Mouse (Mus musculus): Measurements from ENCODE around the gene Nepro. TPM values are rescaled to one million over a fixed set of nuclear protein-coding genes. Genes with fewer than 3 reads are reported as not detected.

Gene Nepro
- polyA plus RNA-seq, 1 experiment from 2014 or later: 4.5 TPM

DNA sequence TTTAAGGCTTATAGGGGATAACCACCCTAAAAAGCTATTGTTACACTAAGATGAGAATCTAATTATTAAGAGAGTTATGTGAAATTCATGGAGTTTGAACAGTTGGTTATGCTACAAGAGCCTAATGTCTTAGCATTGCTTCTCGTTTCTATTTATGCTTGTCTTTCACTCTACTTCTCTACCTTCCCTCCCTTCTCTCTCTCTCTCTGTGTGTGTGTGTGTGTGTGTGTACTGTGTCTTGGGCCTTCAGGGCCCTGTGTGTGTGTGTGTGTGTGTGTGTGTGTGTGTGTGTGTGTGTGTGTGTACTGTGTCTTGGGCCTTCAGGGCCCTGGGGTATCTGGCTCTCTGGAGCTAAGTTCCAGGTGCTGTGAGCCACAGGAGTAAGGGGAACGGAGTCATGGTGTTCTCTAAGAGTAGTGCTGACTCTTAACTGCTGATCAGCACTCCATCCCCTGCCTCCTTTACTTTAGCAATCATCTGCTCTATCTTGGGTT is 6.9 kb upstream of the Nepro start:
- peak; percentile 72 for ATAC-seq (replicated peaks)
- H3K27me3 ChIP-seq: no peaks in the 10 kb centered on the region
- H3K4me1 ChIP-seq: peaks cover 6% of the 10 kb centered on the region; the same call in 1 of the 2 replicates
- no peak overlapping the region for H3K9ac ChIP-seq (replicated peaks)
- no peak overlapping the region for H3K4me3 ChIP-seq
- H3K9me3 ChIP-seq: no peaks in the 10 kb centered on the region
- 0 out of 2 replicates have a peak, but pooled peaks cover 3% of the 10 kb centered on the region for H3K36me3 ChIP-seq
- no peak overlapping the region for H3K27ac ChIP-seq (replicated peaks)
- 77% methylated on average over 2 of the region's 2 CpGs for WGBS
- no peak overlapping the region for H3K4me2 ChIP-seq (replicated peaks)

DNA sequence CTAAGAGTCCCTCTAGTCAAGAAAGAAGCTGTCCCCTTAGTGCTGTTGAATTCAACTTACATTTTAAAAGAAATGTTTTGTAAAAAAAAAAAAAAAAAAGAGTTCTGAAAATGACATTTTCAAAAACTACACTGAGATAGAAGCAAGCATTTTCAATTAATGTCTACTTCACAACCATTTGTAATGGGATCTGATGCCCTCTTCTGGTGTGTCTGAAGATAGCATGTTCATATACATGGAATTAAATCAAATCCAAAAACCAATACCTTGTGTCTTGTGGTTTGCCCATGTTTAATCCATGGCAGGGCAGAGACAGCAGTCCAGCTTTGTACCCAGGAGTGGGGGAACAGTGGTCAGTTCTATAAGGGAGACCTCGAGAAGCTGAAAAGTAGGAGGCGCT is 6.3 kb upstream of the Nepro start:
- no peak overlapping the region for H3K27ac ChIP-seq (replicated peaks)
- H3K27me3 ChIP-seq: no peaks in the 10 kb centered on the region
- no peak overlapping the region for H3K4me3 ChIP-seq
- H3K4me2 ChIP-seq (replicated peaks): no peak overlapping the region
- H3K36me3 ChIP-seq: 0 out of 2 replicates have a peak, but pooled peaks cover 3% of the 10 kb centered on the region
- peaks cover 9% of the 10 kb centered on the region; the same call in 1 of the 2 replicates for H3K4me1 ChIP-seq
- 0 out of 2 replicates have a peak, but pooled peaks have one; percentile 24 for ATAC-seq (replicated peaks)
- 70% methylated on average over 2 of the region's 2 CpGs for WGBS
- H3K9me3 ChIP-seq: no peaks in the 10 kb centered on the region
- H3K9ac ChIP-seq (replicated peaks): no peak overlapping the region

DNA sequence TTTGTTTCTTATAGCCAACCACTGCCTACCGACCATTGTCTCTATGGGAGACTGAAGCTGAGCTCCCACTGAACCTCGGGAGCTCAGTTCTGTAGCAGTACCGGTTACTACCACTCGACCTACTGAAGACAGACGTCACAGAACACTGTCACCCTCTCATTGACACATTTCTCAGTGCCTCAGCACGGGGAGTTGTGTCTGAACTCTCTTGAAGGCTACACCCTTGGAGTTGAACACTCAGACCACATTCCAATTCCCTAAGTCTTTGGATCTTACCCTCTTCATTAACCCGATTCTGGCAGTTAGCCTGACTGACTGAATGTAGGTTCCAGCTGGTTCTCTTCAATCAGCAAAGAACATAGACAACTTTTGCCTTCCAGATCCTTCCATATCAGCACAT is 4.8 kb upstream of the Nepro start:
- Histone ChIP-seq H3K4me1 (peaks cover 18% of the 10 kb centered on the region), H3K27ac (replicated peaks) (no peak overlapping the region), H3K36me3 (0 out of 2 replicates have a peak, but pooled peaks cover 3% of the 10 kb centered on the region), H3K9me3 (no peaks in the 10 kb centered on the region), H3K4me3 (no peak overlapping the region), H3K9ac (replicated peaks) (no peak overlapping the region), H3K27me3 (no peaks in the 10 kb centered on the region), H3K4me2 (replicated peaks) (no peak overlapping the region)
- no peak for ATAC-seq (replicated peaks)
- WGBS: 73% methylated on average over 7 of the region's 7 CpGs

DNA sequence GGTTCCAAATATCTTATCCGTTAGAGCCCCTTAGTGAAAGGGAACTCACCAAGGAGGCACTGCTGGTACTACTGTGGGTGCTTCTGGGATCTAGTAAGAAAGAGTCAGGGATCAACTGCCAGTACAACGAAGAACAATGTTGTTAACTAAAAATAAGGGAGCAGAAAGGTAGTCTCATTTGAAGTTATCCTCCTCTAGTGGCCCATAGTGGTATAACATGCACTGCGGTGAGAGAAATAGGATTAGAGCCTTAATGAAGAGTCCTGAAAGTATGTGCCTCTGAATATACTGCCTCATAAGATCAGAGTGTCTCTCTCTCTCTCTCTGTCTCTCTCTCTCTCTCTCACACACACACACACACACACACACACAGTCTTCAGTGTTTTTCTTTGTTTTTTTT is 3.6 kb upstream of the Nepro start:
- Histone ChIP-seq H3K36me3 (0 out of 2 replicates have a peak, but pooled peaks cover 3% of the 10 kb centered on the region), H3K27ac (replicated peaks) (no peak overlapping the region), H3K9ac (replicated peaks) (no peak overlapping the region), H3K4me1 (peaks cover 25% of the 10 kb centered on the region), H3K27me3 (no peaks in the 10 kb centered on the region), H3K4me2 (replicated peaks) (no peak overlapping the region), H3K4me3 (no peak overlapping the region), H3K9me3 (no peaks in the 10 kb centered on the region)
- 65% methylated on average over 3 of the region's 3 CpGs for WGBS
- ATAC-seq (replicated peaks): no peak

DNA sequence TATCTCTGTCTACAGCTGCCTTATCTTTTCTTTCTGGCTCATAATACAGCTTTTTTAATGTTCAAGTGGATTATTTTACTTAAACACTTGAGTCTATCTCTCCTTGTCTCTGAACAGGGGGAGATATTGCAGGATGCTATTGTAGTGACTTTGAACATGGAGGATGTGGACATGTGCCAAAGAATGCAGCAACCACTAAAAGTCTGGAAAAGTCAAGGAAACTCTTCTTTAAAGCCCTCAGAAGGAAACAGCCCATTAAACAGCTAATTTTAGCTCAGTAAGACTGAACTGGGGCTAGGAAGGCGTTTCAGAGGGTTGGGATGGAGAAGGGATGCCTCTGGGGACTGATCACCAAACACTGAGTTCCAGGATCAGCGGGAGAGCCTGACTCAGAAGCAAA is 1.4 kb upstream of the Nepro start:
- H3K27ac ChIP-seq (replicated peaks): no peak overlapping the region
- peaks cover 27% of the 10 kb centered on the region for H3K4me1 ChIP-seq
- no peak overlapping the region for H3K9ac ChIP-seq (replicated peaks)
- no peak for ATAC-seq (replicated peaks)
- H3K9me3 ChIP-seq: no peaks in the 10 kb centered on the region
- WGBS: 93% methylated on average over 2 of the region's 2 CpGs
- no peak overlapping the region for H3K4me2 ChIP-seq (replicated peaks)
- no peak overlapping the region for H3K4me3 ChIP-seq
- 0 out of 2 replicates have a peak, but pooled peaks cover 5% of the 10 kb centered on the region for H3K36me3 ChIP-seq
- no peaks in the 10 kb centered on the region for H3K27me3 ChIP-seq

DNA sequence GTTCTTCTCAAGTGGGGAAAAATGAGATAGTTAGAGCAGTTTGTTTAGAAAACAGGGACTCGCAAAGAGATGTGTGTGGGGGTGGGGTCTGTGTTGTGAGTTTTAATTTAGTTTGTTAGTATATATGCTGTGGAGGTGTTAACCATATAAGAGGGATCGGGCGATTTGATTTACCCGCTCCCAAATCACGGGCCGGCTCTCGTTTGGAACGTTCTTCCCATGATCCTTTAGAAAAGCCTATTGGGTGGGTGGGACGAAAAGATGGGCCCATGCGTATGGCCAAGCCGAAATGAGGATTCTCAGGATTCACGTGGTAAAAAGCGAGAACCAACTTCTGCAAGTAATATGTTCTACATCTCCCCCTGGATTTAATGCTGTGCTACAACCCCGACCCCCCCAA is 746 bp downstream of the Nepro start:
- peak overlapping the region; percentile 87 for H3K9ac ChIP-seq (replicated peaks)
- no peaks in the 10 kb centered on the region for H3K9me3 ChIP-seq
- H3K4me2 ChIP-seq (replicated peaks): peak overlapping the region; percentile 64
- peaks cover 7% of the 10 kb centered on the region; the same call in 1 of the 2 replicates for H3K36me3 ChIP-seq
- H3K4me1 ChIP-seq: peaks cover 27% of the 10 kb centered on the region
- peak overlapping the region; percentile 77 for H3K4me3 ChIP-seq
- WGBS: under 1% methylated on average over 14 of the region's 14 CpGs
- H3K27ac ChIP-seq (replicated peaks): peak overlapping the region; percentile 91
- ATAC-seq (replicated peaks): peak; percentile 46
- no peaks in the 10 kb centered on the region for H3K27me3 ChIP-seq

DNA sequence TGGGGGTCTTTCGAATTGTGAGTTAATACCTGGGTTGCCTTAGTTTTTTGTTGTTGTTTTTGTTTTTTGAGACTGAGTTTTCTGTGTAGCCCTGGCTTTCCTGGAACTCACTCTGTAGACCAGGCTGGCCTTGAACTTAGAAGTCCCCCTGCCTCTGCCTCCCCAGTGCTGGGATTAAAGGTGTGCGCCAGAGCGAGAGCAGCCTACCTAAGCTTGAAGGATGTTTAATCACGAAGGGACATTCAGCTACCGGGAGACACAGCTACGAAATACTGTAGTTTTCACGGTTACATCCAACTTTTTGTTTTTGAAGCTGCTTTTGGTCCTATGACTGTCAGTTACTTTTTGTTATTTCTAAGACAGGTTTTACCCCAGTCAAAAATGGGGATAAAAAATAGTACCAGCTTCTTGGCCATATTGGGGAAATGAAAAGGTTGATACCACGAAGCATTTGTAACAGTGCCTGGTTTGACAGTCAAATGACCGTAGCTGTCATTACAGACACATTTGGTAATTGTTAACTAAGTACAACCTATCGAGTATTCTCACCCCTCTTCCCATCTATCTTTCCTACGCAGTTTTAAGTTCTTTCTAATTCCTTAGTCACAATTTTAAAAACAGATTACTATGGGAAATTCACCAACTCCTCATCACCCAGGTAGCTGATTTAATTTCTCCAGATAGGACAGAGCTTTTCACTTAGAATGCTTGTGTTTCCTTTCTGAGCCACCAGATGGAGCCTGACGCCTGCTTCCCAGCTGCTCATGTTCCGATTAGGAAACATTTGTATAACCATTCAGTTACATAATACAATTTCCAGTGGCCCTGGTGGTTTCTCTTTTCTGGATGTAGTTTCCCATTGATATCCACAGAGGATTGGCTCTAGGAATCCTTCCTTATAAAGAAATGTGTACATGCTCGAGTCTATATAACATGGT is 1.5 kb downstream of the Nepro start:
- H3K4me2 ChIP-seq (replicated peaks): peak overlapping the region; percentile 64
- WGBS: 46% methylated on average over 14 of the region's 14 CpGs
- H3K4me3 ChIP-seq: peak overlapping the region; percentile 77
- H3K9ac ChIP-seq (replicated peaks): peak overlapping the region; percentile 87; the same call in 1 of the 2 replicates
- H3K27ac ChIP-seq (replicated peaks): 0 out of 2 replicates have a peak overlapping the region, but pooled peaks have one; percentile 91
- H3K4me1 ChIP-seq: peaks cover 27% of the 10 kb centered on the region
- peaks cover 5% of the 10 kb centered on the region; the same call in 1 of the 2 replicates for H3K36me3 ChIP-seq
- no peaks in the 10 kb centered on the region for H3K27me3 ChIP-seq
- no peaks in the 10 kb centered on the region for H3K9me3 ChIP-seq
- ATAC-seq (replicated peaks): no peak

DNA sequence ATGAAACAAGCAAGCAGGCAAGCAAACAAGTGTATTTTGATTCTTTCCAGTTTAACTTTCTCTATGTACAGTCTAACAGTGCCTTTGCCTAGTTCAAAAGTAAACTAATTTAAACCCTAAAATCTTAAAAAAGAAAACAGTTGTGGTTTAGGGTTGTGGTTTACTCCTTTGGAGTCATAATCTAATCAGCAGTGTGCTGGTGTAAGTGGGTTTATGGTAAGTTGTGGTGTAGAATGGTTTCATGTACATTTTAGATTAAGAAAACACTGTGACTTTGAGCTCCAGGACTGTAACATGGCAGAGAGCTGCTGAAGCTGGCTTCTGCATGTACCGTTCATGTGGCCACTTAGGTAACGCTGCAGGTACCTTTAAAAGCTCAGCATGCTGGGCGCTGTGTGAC is 3.4 kb downstream of the Nepro start:
- WGBS: 100% methylated on average over 3 of the region's 3 CpGs
- H3K27ac ChIP-seq (replicated peaks): no peak overlapping the region
- peaks cover 18% of the 10 kb centered on the region for H3K36me3 ChIP-seq
- no peaks in the 10 kb centered on the region for H3K9me3 ChIP-seq
- no peak overlapping the region for H3K9ac ChIP-seq (replicated peaks)
- H3K4me1 ChIP-seq: peaks cover 27% of the 10 kb centered on the region
- no peaks in the 10 kb centered on the region for H3K27me3 ChIP-seq
- no peak overlapping the region for H3K4me3 ChIP-seq
- no peak for ATAC-seq (replicated peaks)
- no peak overlapping the region for H3K4me2 ChIP-seq (replicated peaks)

DNA sequence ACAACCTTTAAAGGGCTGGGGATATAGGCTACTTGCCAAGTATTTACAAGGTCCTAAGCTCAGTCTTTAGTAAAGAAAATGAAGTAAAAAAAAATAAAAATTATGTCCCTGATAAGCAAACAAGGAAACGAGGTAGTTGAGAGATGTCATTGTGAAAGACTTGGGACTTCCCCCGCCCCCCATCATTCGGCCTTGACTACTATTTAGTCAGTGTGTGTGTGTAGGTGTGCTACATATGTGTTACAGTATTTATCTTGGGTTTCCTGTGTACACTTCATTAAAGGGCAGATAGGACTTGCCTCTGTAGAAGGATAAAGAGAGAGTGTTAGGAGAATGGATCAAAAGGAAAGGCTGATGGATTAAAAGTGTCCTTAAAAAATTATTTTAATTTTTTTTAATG is 10.0 kb downstream of the Nepro start:
- no peaks in the 10 kb centered on the region for H3K27me3 ChIP-seq
- no peaks in the 10 kb centered on the region for H3K4me1 ChIP-seq
- WGBS: 88% methylated on average over 3 of the region's 3 CpGs
- no peak overlapping the region for H3K4me2 ChIP-seq (replicated peaks)
- no peak overlapping the region for H3K4me3 ChIP-seq
- ATAC-seq (replicated peaks): no peak
- no peak overlapping the region for H3K27ac ChIP-seq (replicated peaks)
- H3K36me3 ChIP-seq: peaks cover 75% of the 10 kb centered on the region
- no peaks in the 10 kb centered on the region for H3K9me3 ChIP-seq
- no peak overlapping the region for H3K9ac ChIP-seq (replicated peaks)

DNA sequence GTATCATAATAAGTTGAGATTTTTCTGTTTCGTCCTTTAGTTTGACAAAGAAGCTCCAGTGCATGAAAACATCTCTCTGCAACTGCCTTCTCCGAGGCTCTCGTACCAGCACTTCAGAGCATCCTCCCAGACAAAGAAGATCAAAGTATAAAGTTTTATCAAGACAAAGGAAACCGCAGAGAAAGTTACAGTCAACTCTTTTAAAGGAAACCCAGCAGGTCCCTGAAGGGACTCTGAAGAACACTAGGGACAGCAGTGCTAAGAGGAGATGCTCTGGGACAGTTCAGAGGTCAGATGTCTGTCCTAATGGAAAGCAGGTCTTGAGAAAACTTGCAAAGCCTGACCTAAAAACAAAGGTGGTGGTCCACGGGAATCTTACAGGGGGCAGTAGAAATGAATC is 11.6 kb downstream of the Nepro start:
- Histone ChIP-seq H3K27ac (replicated peaks) (no peak overlapping the region), H3K9me3 (no peaks in the 10 kb centered on the region), H3K27me3 (no peaks in the 10 kb centered on the region), H3K4me3 (no peak overlapping the region), H3K4me1 (no peaks in the 10 kb centered on the region), H3K4me2 (replicated peaks) (no peak overlapping the region), H3K9ac (replicated peaks) (no peak overlapping the region), H3K36me3 (peaks cover 80% of the 10 kb centered on the region)
- 89% methylated on average over 5 of the region's 5 CpGs for WGBS
- ATAC-seq (replicated peaks): no peak

DNA sequence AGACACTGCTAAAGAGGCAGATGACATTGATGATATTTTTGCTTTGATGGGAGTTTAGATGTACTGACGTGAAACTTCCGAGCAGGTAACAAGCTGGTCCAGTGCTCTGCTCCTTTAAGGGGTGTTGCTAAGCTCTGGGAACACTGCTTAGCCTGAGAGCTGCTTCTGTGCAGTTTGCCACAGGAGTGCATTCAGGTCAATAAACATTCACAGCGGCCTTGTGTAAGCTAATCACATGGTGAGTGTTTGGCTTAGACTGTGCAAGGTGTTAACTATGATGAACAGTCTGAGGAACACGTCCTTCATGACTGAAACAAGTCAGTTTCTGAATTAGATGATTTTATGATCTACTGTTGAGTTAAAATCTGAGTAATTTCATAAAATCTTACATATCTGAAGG is 12.0 kb downstream of the Nepro start:
- no peak for ATAC-seq (replicated peaks)
- 85% methylated on average over 4 of the region's 4 CpGs for WGBS
- Histone ChIP-seq H3K4me2 (replicated peaks) (no peak overlapping the region), H3K9ac (replicated peaks) (no peak overlapping the region), H3K4me3 (no peak overlapping the region), H3K27me3 (no peaks in the 10 kb centered on the region), H3K27ac (replicated peaks) (no peak overlapping the region), H3K4me1 (no peaks in the 10 kb centered on the region), H3K9me3 (no peaks in the 10 kb centered on the region), H3K36me3 (peaks cover 80% of the 10 kb centered on the region)

DNA sequence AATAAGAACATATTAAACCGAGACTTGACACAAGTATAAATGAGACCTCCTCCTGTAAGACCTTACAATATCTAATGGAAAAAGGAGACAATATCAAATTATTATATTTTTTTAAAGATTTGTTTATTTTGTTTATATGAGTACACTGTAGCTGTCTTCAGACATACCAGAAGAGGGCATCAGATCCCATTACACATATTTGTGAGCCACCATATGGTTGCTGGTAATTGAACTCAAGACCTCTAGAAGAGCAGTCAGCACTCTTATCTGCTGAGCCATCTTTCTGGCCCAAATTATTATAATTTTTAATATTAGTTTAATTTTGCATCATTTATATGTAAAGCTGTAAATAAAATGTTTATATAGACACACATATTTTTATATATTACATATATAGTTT is 18.7 kb downstream of the Nepro start:
- H3K36me3 ChIP-seq: peaks cover 27% of the 10 kb centered on the region
- H3K4me2 ChIP-seq (replicated peaks): no peak overlapping the region
- H3K4me1 ChIP-seq: peaks cover 18% of the 10 kb centered on the region
- no peak for ATAC-seq (replicated peaks)
- no peaks in the 10 kb centered on the region for H3K9me3 ChIP-seq
- no peak overlapping the region for H3K4me3 ChIP-seq
- 96% methylated on average over 1 of the region's 1 CpGs for WGBS
- H3K27me3 ChIP-seq: no peaks in the 10 kb centered on the region
- H3K27ac ChIP-seq (replicated peaks): no peak overlapping the region
- H3K9ac ChIP-seq (replicated peaks): no peak overlapping the region
